Mouse (Mus musculus): Measurements from ENCODE around the gene Stk31. TPM values are rescaled to one million over a fixed set of nuclear protein-coding genes. Genes with fewer than 3 reads are reported as not detected.
"Not testable (repeated sequence)": the region's sequence is repeated elsewhere in the genome, so short reads cannot be mapped to it uniquely, and the experiment has no call there.

The Stk31 gene
- not detected in 3 replicates for total RNA-seq (2017)

- ATAC-seq (replicated peaks; ENCODE audit: insufficient number of reproducible peaks, low FRiP score, low TSS enrichment, poor library complexity, severe bottlenecking) = no peak
Measured at GRCm38 (mm10) chr6:49395316-49395715, at the start of gene Stk31. Stk31 (plus strand) TSS chr6:49395604.

GRCm38 (mm10) chr6:49349826-49350225 is 45.6 kb upstream of the Stk31 start:
- ATAC-seq (replicated peaks; ENCODE audit: insufficient number of reproducible peaks, low FRiP score, low TSS enrichment, poor library complexity, severe bottlenecking) = 0 out of 2 replicates have a peak, but pooled peaks have one; percentile 31

GRCm38 (mm10) chr6:49354613-49355012 is 40.8 kb upstream of the Stk31 start:
- ATAC-seq (replicated peaks; ENCODE audit: insufficient number of reproducible peaks, low FRiP score, low TSS enrichment, poor library complexity, severe bottlenecking) = no peak

GRCm38 (mm10) chr6:49355171-49355570 is 40.2 kb upstream of the Stk31 start:
- ATAC-seq (replicated peaks; ENCODE audit: insufficient number of reproducible peaks, low FRiP score, low TSS enrichment, poor library complexity, severe bottlenecking) = no peak

GRCm38 (mm10) chr6:49360420-49360819 is 35.0 kb upstream of the Stk31 start:
- no peak for ATAC-seq (replicated peaks; ENCODE audit: insufficient number of reproducible peaks, low FRiP score, low TSS enrichment, poor library complexity, severe bottlenecking)

GRCm38 (mm10) chr6:49367159-49368054 is 28.0 kb upstream of the Stk31 start, which contains the start of gene Fam221a:
Fam221a (plus strand) TSS chr6:49367739.
- ATAC-seq (replicated peaks; ENCODE audit: insufficient number of reproducible peaks, low FRiP score, low TSS enrichment, poor library complexity, severe bottlenecking) = peak; percentile 95

- ATAC-seq (replicated peaks; ENCODE audit: insufficient number of reproducible peaks, low FRiP score, low TSS enrichment, poor library complexity, severe bottlenecking) = no peak
Measured at GRCm38 (mm10) chr6:49368212-49368611, 27.2 kb upstream of the Stk31 start.

GRCm38 (mm10) chr6:49372705-49373104 is 22.7 kb upstream of the Stk31 start:
- no peak for ATAC-seq (replicated peaks; ENCODE audit: insufficient number of reproducible peaks, low FRiP score, low TSS enrichment, poor library complexity, severe bottlenecking)

GRCm38 (mm10) chr6:49373943-49374342 is 21.5 kb upstream of the Stk31 start:
- no peak for ATAC-seq (replicated peaks; ENCODE audit: insufficient number of reproducible peaks, low FRiP score, low TSS enrichment, poor library complexity, severe bottlenecking)

- ATAC-seq (replicated peaks; ENCODE audit: insufficient number of reproducible peaks, low FRiP score, low TSS enrichment, poor library complexity, severe bottlenecking) = no peak
Measured at GRCm38 (mm10) chr6:49378328-49378727, 17.1 kb upstream of the Stk31 start.

GRCm38 (mm10) chr6:49394276-49394675 is 1.1 kb upstream of the Stk31 start:
- no peak for ATAC-seq (replicated peaks; ENCODE audit: insufficient number of reproducible peaks, low FRiP score, low TSS enrichment, poor library complexity, severe bottlenecking)

GRCm38 (mm10) chr6:49397466-49397865 is 2.1 kb downstream of the Stk31 start:
- ATAC-seq (replicated peaks; ENCODE audit: insufficient number of reproducible peaks, low FRiP score, low TSS enrichment, poor library complexity, severe bottlenecking) = no peak

- no peak for ATAC-seq (replicated peaks; ENCODE audit: insufficient number of reproducible peaks, low FRiP score, low TSS enrichment, poor library complexity, severe bottlenecking)
Measured at GRCm38 (mm10) chr6:49398365-49398764, 3.0 kb downstream of the Stk31 start.

GRCm38 (mm10) chr6:49410830-49411229 is 15.4 kb downstream of the Stk31 start:
- no peak for ATAC-seq (replicated peaks; ENCODE audit: insufficient number of reproducible peaks, low FRiP score, low TSS enrichment, poor library complexity, severe bottlenecking)

GRCm38 (mm10) chr6:49412967-49413366 is 17.6 kb downstream of the Stk31 start:
- not testable (repeated sequence) for ATAC-seq (replicated peaks; ENCODE audit: insufficient number of reproducible peaks, low FRiP score, low TSS enrichment, poor library complexity, severe bottlenecking)

- no peak for ATAC-seq (replicated peaks; ENCODE audit: insufficient number of reproducible peaks, low FRiP score, low TSS enrichment, poor library complexity, severe bottlenecking)
Measured at GRCm38 (mm10) chr6:49415971-49416370, 20.6 kb downstream of the Stk31 start.

- ATAC-seq (replicated peaks; ENCODE audit: insufficient number of reproducible peaks, low FRiP score, low TSS enrichment, poor library complexity, severe bottlenecking) = no peak
Measured at GRCm38 (mm10) chr6:49437306-49437705, 41.9 kb downstream of the Stk31 start.

- no peak for ATAC-seq (replicated peaks; ENCODE audit: insufficient number of reproducible peaks, low FRiP score, low TSS enrichment, poor library complexity, severe bottlenecking)
Measured at GRCm38 (mm10) chr6:49458112-49458511, 62.7 kb downstream of the Stk31 start.

- no peak for ATAC-seq (replicated peaks; ENCODE audit: insufficient number of reproducible peaks, low FRiP score, low TSS enrichment, poor library complexity, severe bottlenecking)
Measured at GRCm38 (mm10) chr6:49483205-49483604, 87.8 kb downstream of the Stk31 start.

GRCm38 (mm10) chr6:49491526-49491925 is 96.1 kb downstream of the Stk31 start:
- ATAC-seq (replicated peaks; ENCODE audit: insufficient number of reproducible peaks, low FRiP score, low TSS enrichment, poor library complexity, severe bottlenecking) = no peak

Data from monocyte, adult 5-6 weeks (primary cell).